Comparison of ENCODE assay signal across 8 mouse cellular contexts in the genomic region with DNA sequence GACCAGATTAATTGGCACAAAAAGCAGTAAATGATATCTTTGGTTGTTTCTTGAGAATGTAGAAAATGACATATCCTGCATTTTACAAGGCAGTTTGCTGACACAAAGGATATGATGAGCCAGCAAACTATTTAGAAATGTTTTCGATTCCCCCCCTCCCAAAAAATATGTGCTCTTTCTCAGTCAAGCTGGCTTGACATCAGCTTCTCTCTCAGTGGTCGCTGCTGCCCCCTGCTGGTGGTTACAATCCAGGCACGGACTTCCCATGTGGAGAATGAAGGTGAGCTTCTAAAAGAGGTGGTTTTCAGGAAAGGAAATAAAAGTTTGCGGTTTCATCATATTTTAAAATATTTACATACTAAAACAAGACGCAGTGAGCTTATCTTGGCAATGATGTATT.
DNase-seq lines count a peak whose midpoint lies in the region; ATAC-seq and TF ChIP-seq lines count a peak whose summit lies in the region.
"Had no signal": no experiment of that assay in that cellular context is flagged by ENCODE, and none has a peak within 500 bp of the region (broad histone marks: within the 10 kb centered on the region; RNA-seq: fewer than 3 reads in every experiment).

No protein-coding gene starts in this region.

- ATAC-seq in midbrain, postnatal 0 days (ENCODE audit: low FRiP score) = 0 out of 2 replicates have a peak, but pooled peaks have one; percentile 44

- H3K4me2 ChIP-seq in midbrain, postnatal 0 days (ENCODE audit: low read depth, low read length, poor library complexity, severe bottlenecking) = no peak overlapping the region
- H3K4me2 ChIP-seq: limb, embryonic 13.5 days had no signal

- no peaks in the 10 kb centered on the region for H3K9me3 ChIP-seq in midbrain, postnatal 0 days (ENCODE audit: low read length)
- H3K9me3 ChIP-seq: limb, embryonic 13.5 days had no signal

- H3K27ac ChIP-seq in midbrain, postnatal 0 days (ENCODE audit: low read depth, low read length) = no peak overlapping the region
- H3K27ac ChIP-seq: limb, embryonic 13.5 days had no signal

- H3K27me3 ChIP-seq in midbrain, postnatal 0 days (ENCODE audit: insufficient read depth, low read length) = no peaks in the 10 kb centered on the region
- H3K27me3 ChIP-seq: limb, embryonic 13.5 days had no signal

- H3K4me1 ChIP-seq in midbrain, postnatal 0 days (ENCODE audit: insufficient read depth, low read length) = no peaks in the 10 kb centered on the region
- H3K4me1 ChIP-seq: limb, embryonic 13.5 days had no signal

- H3K9ac ChIP-seq in midbrain, postnatal 0 days (replicated peaks; ENCODE audit: low read length, poor library complexity, severe bottlenecking) = no peak overlapping the region
- H3K9ac ChIP-seq: limb, embryonic 13.5 days had no signal

- intact Hi-C loops in heart, postnatal 25 days (cut with DNase I) = loop anchor here (1.0 to 2.0 kb wide), 2 partner anchors 69 to 168 kb away; partner anchors contain the start of gene Rcan2

- H3K4me3 ChIP-seq in midbrain, postnatal 0 days (ENCODE audit: low read depth, low read length) = no peak overlapping the region
- H3K4me3 ChIP-seq: limb, embryonic 13.5 days had no signal

- H3K36me3 ChIP-seq in midbrain, postnatal 0 days (ENCODE audit: insufficient read depth, low read length) = no peaks in the 10 kb centered on the region
- H3K36me3 ChIP-seq: limb, embryonic 13.5 days had no signal

- TF ChIP-seq CTCF in midbrain, postnatal 0 days (IDR thresholded peaks at IDR 0.05) = peak; percentile 97

- peak; percentile 58 for DNase-seq in ES-CJ7 (ENCODE audit: low read depth, low spot score)
- peak; percentile 63 for DNase-seq in adrenal gland, adult 2 months
- peak; percentile 74 for DNase-seq in embryo, embryonic 10 days (ENCODE audit: low spot score)
- DNase-seq in heart, postnatal 25 days (ENCODE audit: low spot score) = peak; percentile 26
- DNase-seq in left cerebral cortex, adult 18-20 months (ENCODE audit: low spot score in 2 of 2) = peak; percentile 82 to 94
- peak; percentile 63 for DNase-seq in midbrain, postnatal 0 days (ENCODE audit: low spot score)
- DNase-seq in telencephalon, adult 2 months (ENCODE audit: low read depth, low spot score) = peak; percentile 41

- WGBS in midbrain, postnatal 0 days = 21% methylated on average over 5 of the region's 5 CpGs

Comparison
In these comparisons a context has a peak if more than half of its experiments do, and no peak if none do; other contexts are left out.
1. DNase-seq: peak in every context shown above with its lines; median percentile 88 in left cerebral cortex, adult 18-20 months; 74 in embryo, embryonic 10 days; 63 in adrenal gland, adult 2 months; 63 in midbrain, postnatal 0 days; 58 in ES-CJ7; 41 in telencephalon, adult 2 months; 26 in heart, postnatal 25 days.